Mouse (Mus musculus): ENCODE measurements around the gene Fam206a. TPM values are rescaled to one million over a fixed set of nuclear protein-coding genes. Genes with fewer than 3 reads are reported as not detected.

The Fam206a gene
- total RNA-seq, 2 experiments from 2014 or later = 6.9 TPM

GRCm38 (mm10) chr4:56842501-56842900 lies 40.4 kb downstream of the Fam206a start:
- no peak for DNase-seq (ENCODE audit: low spot score in 2 of 2)

- DNase-seq (ENCODE audit: low spot score in 2 of 2) = no peak
Observed at GRCm38 (mm10) chr4:56843963-56844362, 41.8 kb downstream of the Fam206a start.

- DNase-seq (ENCODE audit: low spot score in 2 of 2) = no peak
Observed at GRCm38 (mm10) chr4:56844911-56845310, 42.8 kb downstream of the Fam206a start.

GRCm38 (mm10) chr4:56845896-56846533 lies 43.9 kb downstream of the Fam206a start:
- DNase-seq (ENCODE audit: low spot score in 2 of 2) = no peak

- no peak for DNase-seq (ENCODE audit: low spot score in 2 of 2)
Observed at GRCm38 (mm10) chr4:56847400-56847799, 45.3 kb downstream of the Fam206a start.

GRCm38 (mm10) chr4:56848044-56848443 lies 45.9 kb downstream of the Fam206a start:
- no peak for DNase-seq (ENCODE audit: low spot score in 2 of 2)

- peak in 1 of 2 experiments; percentile 15 for DNase-seq (ENCODE audit: low spot score in 2 of 2)
Observed at GRCm38 (mm10) chr4:56850724-56851123, 48.6 kb downstream of the Fam206a start.

- DNase-seq (ENCODE audit: low spot score in 2 of 2) = no peak
Observed at GRCm38 (mm10) chr4:56855935-56856334, 53.8 kb downstream of the Fam206a start.

GRCm38 (mm10) chr4:56856371-56856949 lies 54.3 kb downstream of the Fam206a start:
- DNase-seq (ENCODE audit: low spot score in 2 of 2) = no peak

- no peak for DNase-seq (ENCODE audit: low spot score in 2 of 2)
Observed at GRCm38 (mm10) chr4:56858733-56859132, 56.6 kb downstream of the Fam206a start.

Other genes starting within 250 kb of the Fam206a start
- gene Gm26657, start 62.3 kb upstream of the Fam206a start, total RNA-seq (2021) = not detected
- not detected for gene Actl7b, start 60.9 kb upstream of the Fam206a start, total RNA-seq (2021)
- gene Actl7a, start 58.9 kb upstream of the Fam206a start, total RNA-seq (2021) = not detected
- gene Elp1, start within 50 bp of the Fam206a start, total RNA-seq (2021) = 10 to 100 TPM; 41.5 to 42.5 TPM
- gene Ctnnal1, start 62.8 kb downstream of the Fam206a start, total RNA-seq (2021) = 10 to 100 TPM; 22.7 to 25.1 TPM
- 10 to 100 TPM; 28.6 to 32.3 TPM for gene Tmem245, start 145.1 kb downstream of the Fam206a start, total RNA-seq (2021)
- under 1 TPM; 0.05 to 0.26 TPM for gene Frrs1l, start 188.0 kb downstream of the Fam206a start, total RNA-seq (2021)